Mouse (Mus musculus): Measurements from ENCODE around the gene Arl6.

GRCm38 (mm10) chr16:59586911-59587310, 52.3 kb downstream of the Arl6 start:
- TF ChIP-seq CTCF (IDR thresholded peaks at IDR 0.05; ENCODE audit: low read depth) = no peak
- no peak for TF ChIP-seq EP300 (IDR thresholded peaks at IDR 0.05; ENCODE audit: low read depth)

All from heart, postnatal 0 days (tissue).